Mouse (Mus musculus): Measurements from ENCODE around the gene Pde8b.

- TF ChIP-seq CTCF (IDR thresholded peaks at IDR 0.05; ENCODE audit: low read depth): no peak
- TF ChIP-seq EP300 (optimal IDR thresholded peaks at IDR 0.05): no peak
These were observed 136.4 kb downstream of the Pde8b start for GRCm38 (mm10) chr13:95113763-95114162.

Measured in stomach, postnatal 0 days (tissue).